Mouse (Mus musculus) hindbrain, embryonic 15.5 days (tissue): ENCODE measurements around the gene Nipbl. TPM values are rescaled to one million over a fixed set of nuclear protein-coding genes. Genes with fewer than 3 reads are reported as not detected.

Experiments used
- ATAC-seq: fragments of 200-750 bp; cut with Nextera tagmentation; 2 replicates; pipeline ENCODE4 v1.8.0; 2017; ENCODE audit warnings: low read depth, moderate number of reproducible peaks, moderate TSS enrichment; ENCODE audit not compliant: low FRiP score
- H3K27ac ChIP-seq: fragments of 300-500 bp; sonication (generic); replicated peaks from 2 replicates; pipeline ENCODE4 v1.5.1; 2015; ENCODE audit warnings: mild to moderate bottlenecking, inconsistent platforms
- H3K27me3 ChIP-seq: fragments of 300-500 bp; sonication (generic); 2 replicates; pipeline ENCODE4 v1.6.1; 2015; ENCODE audit warnings: control low read depth, inconsistent platforms
- H3K36me3 ChIP-seq: fragments of 300-500 bp; sonication (generic); 2 replicates; pipeline ENCODE4 v1.6.1; 2015; ENCODE audit warnings: control low read depth, inconsistent platforms
- H3K4me1 ChIP-seq: fragments of 300-500 bp; sonication (generic); replicated peaks from 2 replicates; pipeline ENCODE4 v1.6.1; 2015; ENCODE audit warnings: control low read depth, inconsistent platforms
- H3K4me2 ChIP-seq: fragments of 300-500 bp; sonication (generic); 2 replicates; pipeline ENCODE4 v1.6.1; 2015; ENCODE audit warnings: moderate library complexity, mild to moderate bottlenecking, inconsistent platforms
- H3K4me3 ChIP-seq: fragments of 300-500 bp; sonication (generic); 2 replicates; pipeline ENCODE4 v1.5.1; 2015; ENCODE audit warnings: mild to moderate bottlenecking, inconsistent platforms
- H3K9ac ChIP-seq: fragments of 300-500 bp; sonication (generic); 2 replicates; pipeline ENCODE4 v1.6.1; 2015; ENCODE audit warnings: inconsistent platforms
- H3K9me3 ChIP-seq: fragments of 300-500 bp; sonication (generic); 2 replicates; pipeline ENCODE4 v1.6.1; 2016; ENCODE audit warnings: control low read depth, inconsistent platforms
- WGBS: fragments of 180-500 bp; shearing (Covaris S2); methylation state at CpG from one replicate; pipeline ENCODE4 v1.1.7; 2015; 5-methylcytosine and 5-hydroxymethylcytosine counted together
- polyA plus RNA-seq: library from polyadenylated mRNA; unstranded; fragments of >200 nt; fragmentation: Nextera tagmentation; extraction: Ambion mirVana; gene quantifications from 2 replicates; pipeline ENCODE4 v1.2.1, GENCODE M21; 2015

Gene Nipbl
- polyA plus RNA-seq, 1 experiment from 2014 or later, result 13.7 TPM

- Histone ChIP-seq H3K4me3 (no peak overlapping the region), H3K27me3 (no peaks in the 10 kb centered on the region), H3K4me2 (no peak overlapping the region), H3K9ac (no peak overlapping the region), H3K27ac (no peak overlapping the region), H3K4me1 (no peaks in the 10 kb centered on the region), H3K9me3 (no peaks in the 10 kb centered on the region), H3K36me3 (no peaks in the 10 kb centered on the region)
- WGBS, result 91% methylated on average over 1 of the region's 1 CpGs
- ATAC-seq, result no peak
Observed at GRCm38 (mm10) chr15:8411873-8412272, 32.4 kb downstream of the Nipbl start.

- WGBS, result 90% methylated on average over 1 of the region's 1 CpGs
- Histone ChIP-seq H3K4me1 (no peaks in the 10 kb centered on the region), H3K4me3 (no peak overlapping the region), H3K27me3 (no peaks in the 10 kb centered on the region), H3K9me3 (no peaks in the 10 kb centered on the region), H3K36me3 (no peaks in the 10 kb centered on the region), H3K9ac (no peak overlapping the region), H3K27ac (no peak overlapping the region), H3K4me2 (no peak overlapping the region)
- no peak for ATAC-seq
Observed at GRCm38 (mm10) chr15:8411168-8411837, 33.0 kb downstream of the Nipbl start.

- 93% methylated on average over 2 of the region's 2 CpGs for WGBS
- no peak for ATAC-seq
- no peak overlapping the region for H3K9ac ChIP-seq
- no peak overlapping the region for H3K4me2 ChIP-seq
- H3K27ac ChIP-seq, result no peak overlapping the region
- no peaks in the 10 kb centered on the region for H3K9me3 ChIP-seq
- H3K4me1 ChIP-seq, result no peaks in the 10 kb centered on the region
- H3K36me3 ChIP-seq, result no peaks in the 10 kb centered on the region
- no peaks in the 10 kb centered on the region for H3K27me3 ChIP-seq
- H3K4me3 ChIP-seq, result no peak overlapping the region
Observed at GRCm38 (mm10) chr15:8407082-8407481, 37.2 kb downstream of the Nipbl start.

- ATAC-seq, result no peak
- H3K4me1 ChIP-seq, result no peaks in the 10 kb centered on the region
- no peaks in the 10 kb centered on the region for H3K36me3 ChIP-seq
- no peak overlapping the region for H3K9ac ChIP-seq
- no peak overlapping the region for H3K27ac ChIP-seq
- no peak overlapping the region for H3K4me2 ChIP-seq
- H3K9me3 ChIP-seq, result no peaks in the 10 kb centered on the region
- no peaks in the 10 kb centered on the region for H3K27me3 ChIP-seq
- H3K4me3 ChIP-seq, result no peak overlapping the region
- 88% methylated on average over 2 of the region's 2 CpGs for WGBS
Observed at GRCm38 (mm10) chr15:8406219-8406618, 38.0 kb downstream of the Nipbl start.

GRCm38 (mm10) chr15:8402591-8402990 is 41.7 kb downstream of the Nipbl start:
- Histone ChIP-seq H3K4me3 (no peak overlapping the region), H3K4me2 (no peak overlapping the region), H3K9me3 (no peaks in the 10 kb centered on the region), H3K36me3 (no peaks in the 10 kb centered on the region), H3K27me3 (no peaks in the 10 kb centered on the region), H3K4me1 (no peaks in the 10 kb centered on the region), H3K27ac (no peak overlapping the region), H3K9ac (no peak overlapping the region)
- no peak for ATAC-seq
- WGBS, result 93% methylated on average over 2 of the region's 2 CpGs

GRCm38 (mm10) chr15:8401536-8401935 is 42.7 kb downstream of the Nipbl start:
- Histone ChIP-seq H3K9ac (no peak overlapping the region), H3K4me2 (no peak overlapping the region), H3K36me3 (no peaks in the 10 kb centered on the region), H3K4me3 (no peak overlapping the region), H3K9me3 (no peaks in the 10 kb centered on the region), H3K27ac (no peak overlapping the region), H3K27me3 (no peaks in the 10 kb centered on the region), H3K4me1 (no peaks in the 10 kb centered on the region)
- 95% methylated on average over 2 of the region's 2 CpGs for WGBS
- 0 out of 2 replicates have a peak, but pooled peaks have one; percentile 19 for ATAC-seq

GRCm38 (mm10) chr15:8391764-8392163 is 52.5 kb downstream of the Nipbl start:
- ATAC-seq, result no peak
- Histone ChIP-seq H3K4me2 (no peak overlapping the region), H3K4me3 (no peak overlapping the region), H3K27me3 (no peaks in the 10 kb centered on the region), H3K9ac (no peak overlapping the region), H3K4me1 (no peaks in the 10 kb centered on the region), H3K27ac (no peak overlapping the region), H3K36me3 (no peaks in the 10 kb centered on the region), H3K9me3 (no peaks in the 10 kb centered on the region)
- 89% methylated on average over 3 of the region's 3 CpGs for WGBS

GRCm38 (mm10) chr15:8382213-8382612 is 62.0 kb downstream of the Nipbl start:
- no peaks in the 10 kb centered on the region for H3K4me1 ChIP-seq
- no peaks in the 10 kb centered on the region for H3K27me3 ChIP-seq
- H3K4me3 ChIP-seq, result no peak overlapping the region
- no peak for ATAC-seq
- H3K36me3 ChIP-seq, result no peaks in the 10 kb centered on the region
- no peak overlapping the region for H3K9ac ChIP-seq
- 75% methylated on average over 3 of the region's 3 CpGs for WGBS
- no peak overlapping the region for H3K27ac ChIP-seq
- H3K4me2 ChIP-seq, result no peak overlapping the region
- H3K9me3 ChIP-seq, result no peaks in the 10 kb centered on the region

GRCm38 (mm10) chr15:8375657-8376056 is 68.6 kb downstream of the Nipbl start:
- Histone ChIP-seq H3K4me2 (no peak overlapping the region), H3K9me3 (no peaks in the 10 kb centered on the region), H3K4me3 (no peak overlapping the region), H3K27me3 (no peaks in the 10 kb centered on the region), H3K36me3 (peaks cover 11% of the 10 kb centered on the region; the same call in 1 of the 2 replicates), H3K27ac (no peak overlapping the region), H3K4me1 (no peaks in the 10 kb centered on the region), H3K9ac (no peak overlapping the region)
- 91% methylated on average over 1 of the region's 1 CpGs for WGBS
- ATAC-seq, result no peak

GRCm38 (mm10) chr15:8374724-8375123 is 69.5 kb downstream of the Nipbl start:
- H3K4me1 ChIP-seq, result no peaks in the 10 kb centered on the region
- H3K27me3 ChIP-seq, result no peaks in the 10 kb centered on the region
- H3K4me3 ChIP-seq, result no peak overlapping the region
- H3K27ac ChIP-seq, result no peak overlapping the region
- no peak overlapping the region for H3K9ac ChIP-seq
- 75% methylated on average over 3 of the region's 3 CpGs for WGBS
- H3K9me3 ChIP-seq, result no peaks in the 10 kb centered on the region
- no peak overlapping the region for H3K4me2 ChIP-seq
- H3K36me3 ChIP-seq, result peaks cover 15% of the 10 kb centered on the region; the same call in 1 of the 2 replicates
- no peak for ATAC-seq

GRCm38 (mm10) chr15:8347104-8347773 is 97.0 kb downstream of the Nipbl start:
- H3K4me3 ChIP-seq, result no peak overlapping the region
- WGBS, result 100% methylated on average over 2 of the region's 2 CpGs
- no peaks in the 10 kb centered on the region for H3K27me3 ChIP-seq
- H3K4me1 ChIP-seq, result no peaks in the 10 kb centered on the region
- no peak overlapping the region for H3K27ac ChIP-seq
- H3K36me3 ChIP-seq, result peaks cover 14% of the 10 kb centered on the region
- no peaks in the 10 kb centered on the region for H3K9me3 ChIP-seq
- H3K4me2 ChIP-seq, result no peak overlapping the region
- no peak overlapping the region for H3K9ac ChIP-seq
- no peak for ATAC-seq

- H3K4me1 ChIP-seq, result no peaks in the 10 kb centered on the region
- no peaks in the 10 kb centered on the region for H3K27me3 ChIP-seq
- H3K36me3 ChIP-seq, result peaks cover 18% of the 10 kb centered on the region; the same call in 1 of the 2 replicates
- no peak overlapping the region for H3K4me3 ChIP-seq
- ATAC-seq, result no peak
- no peak overlapping the region for H3K4me2 ChIP-seq
- H3K9ac ChIP-seq, result no peak overlapping the region
- 96% methylated on average over 4 of the region's 4 CpGs for WGBS
- H3K27ac ChIP-seq, result no peak overlapping the region
- no peaks in the 10 kb centered on the region for H3K9me3 ChIP-seq
Observed at GRCm38 (mm10) chr15:8340596-8340995, 103.7 kb downstream of the Nipbl start.
